Comparison of ENCODE assay signal across 8 mouse cellular contexts in the genomic region with DNA sequence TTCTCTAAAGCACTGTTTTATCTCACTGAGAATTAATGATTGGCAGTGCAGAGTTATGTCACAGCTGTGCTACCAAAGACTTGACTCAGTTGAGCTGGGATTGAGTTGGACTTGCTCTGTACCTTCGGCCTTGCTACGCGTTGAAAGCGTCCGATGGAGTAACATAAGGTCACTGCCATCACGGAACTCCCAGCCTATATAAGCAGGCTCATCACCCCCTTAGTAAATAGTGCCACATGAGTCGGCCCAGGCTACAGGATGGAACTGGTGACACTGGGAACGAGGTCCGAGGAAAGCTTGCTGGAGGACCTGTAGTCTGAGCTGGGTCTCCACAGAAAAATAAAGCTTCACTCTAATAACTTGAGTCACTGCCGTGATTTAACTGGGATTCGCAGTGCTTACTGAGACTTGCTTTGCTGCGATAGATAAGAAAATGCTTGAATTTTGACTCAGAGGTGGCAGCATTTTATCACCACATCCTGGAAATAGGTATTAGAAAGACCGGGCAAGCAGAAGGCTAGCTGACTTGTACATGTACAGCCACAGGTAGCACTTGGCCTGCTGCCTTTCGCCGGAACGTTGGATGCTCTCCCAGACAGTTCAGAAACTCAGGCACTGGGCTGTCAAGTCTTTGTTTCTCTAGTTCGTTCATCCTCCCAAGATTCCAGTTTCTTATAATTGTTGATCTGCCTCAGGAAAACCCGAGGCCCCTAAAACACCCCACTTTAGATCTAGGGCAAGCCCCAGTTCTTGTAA. TPM values are rescaled to one million over a fixed set of nuclear protein-coding genes. Genes with fewer than 3 reads are reported as not detected.
DNase-seq lines count a peak whose midpoint lies in the region; ATAC-seq and TF ChIP-seq lines count a peak whose summit lies in the region.

No protein-coding gene starts in this region.

- H3K9ac ChIP-seq in ES-E14 (ENCODE audit: insufficient read depth, low read depth, low read length, poor library complexity, severe bottlenecking), result peak overlapping the region; percentile 94
- peak overlapping the region; percentile 86 for H3K9ac ChIP-seq in embryonic facial prominence, embryonic 12.5 days
- peak overlapping the region; percentile 95 for H3K9ac ChIP-seq in hindbrain, postnatal 0 days (replicated peaks; ENCODE audit: low read length)
- peak overlapping the region; percentile 91 for H3K9ac ChIP-seq in midbrain, embryonic 16.5 days (ENCODE audit: low read depth, low read length)

- no peaks in the 10 kb centered on the region for H3K27me3 ChIP-seq in embryonic facial prominence, embryonic 12.5 days
- no peaks in the 10 kb centered on the region for H3K27me3 ChIP-seq in hindbrain, postnatal 0 days (ENCODE audit: insufficient read depth, low read length)
- no peaks in the 10 kb centered on the region for H3K27me3 ChIP-seq in midbrain, embryonic 16.5 days (ENCODE audit: control insufficient read depth, insufficient read depth, low read depth, low read length)

- no peaks in the 10 kb centered on the region; a peak in 1 of 4 replicates for H3K4me1 ChIP-seq in ES-E14 (ENCODE audit: control insufficient read depth in 2 of 2, insufficient read depth in 2 of 2, low read length in 2 of 2, poor library complexity in 1 of 2)
- peaks cover 26% of the 10 kb centered on the region for H3K4me1 ChIP-seq in embryonic facial prominence, embryonic 12.5 days
- H3K4me1 ChIP-seq in hindbrain, postnatal 0 days (ENCODE audit: insufficient read depth, low read length), result peaks cover 13% of the 10 kb centered on the region
- H3K4me1 ChIP-seq in midbrain, embryonic 16.5 days (ENCODE audit: control insufficient read depth, insufficient read depth, low read length), result peaks cover 30% of the 10 kb centered on the region

- no peak for TF ChIP-seq CTCF in hindbrain, postnatal 0 days (IDR thresholded peaks at IDR 0.05; ENCODE audit: low read depth)

- H3K4me3 ChIP-seq in ES-E14 (ENCODE audit: insufficient read depth in 1 of 2, low read depth in 1 of 2, low read length in 2 of 2, poor library complexity in 1 of 2, severe bottlenecking in 1 of 2), result peak overlapping the region; percentile 80 to 81
- peak overlapping the region; percentile 87 for H3K4me3 ChIP-seq in embryonic facial prominence, embryonic 12.5 days
- H3K4me3 ChIP-seq in hindbrain, postnatal 0 days (ENCODE audit: low read length), result peak overlapping the region; percentile 96
- H3K4me3 ChIP-seq in midbrain, embryonic 16.5 days (ENCODE audit: low read depth, low read length), result peak overlapping the region; percentile 67

- DNase-seq in kidney, adult 18-20 months, result peak; percentile 25
- DNase-seq in kidney, postnatal 25 days, result no peak
- DNase-seq in ES-E14 (ENCODE audit: low read depth, low spot score), result no peak
- no peak for DNase-seq in hindbrain, postnatal 0 days (ENCODE audit: low spot score)
- DNase-seq in left cerebral cortex, adult 11 months (ENCODE audit: low spot score), result no peak
- DNase-seq in right cerebral cortex, adult 18-20 months, result no peak

- H3K36me3 ChIP-seq in ES-E14 (ENCODE audit: control insufficient read depth, insufficient read depth, low read length, poor library complexity, severe bottlenecking), result 0 out of 2 replicates have a peak, but pooled peaks cover 2% of the 10 kb centered on the region
- H3K36me3 ChIP-seq in embryonic facial prominence, embryonic 12.5 days, result no peaks in the 10 kb centered on the region; the same call in 1 of the 2 replicates
- no peaks in the 10 kb centered on the region; the same call in 1 of the 2 replicates for H3K36me3 ChIP-seq in hindbrain, postnatal 0 days (ENCODE audit: insufficient read depth, low read length)
- H3K36me3 ChIP-seq in midbrain, embryonic 16.5 days (ENCODE audit: control insufficient read depth, insufficient read depth, low read length), result no peaks in the 10 kb centered on the region

- no peak for ATAC-seq in embryonic facial prominence, embryonic 12.5 days (ENCODE audit: insufficient number of reproducible peaks, insufficient read depth, low FRiP score, low TSS enrichment)
- ATAC-seq in hindbrain, postnatal 0 days, result no peak
- ATAC-seq in midbrain, embryonic 16.5 days, result no peak

- peak overlapping the region; percentile 78 for H3K4me2 ChIP-seq in embryonic facial prominence, embryonic 12.5 days (replicated peaks)
- H3K4me2 ChIP-seq in hindbrain, postnatal 0 days (ENCODE audit: low read depth, low read length), result peak overlapping the region; percentile 79
- H3K4me2 ChIP-seq in midbrain, embryonic 16.5 days (ENCODE audit: low read length), result peak overlapping the region; percentile 58

- in situ Hi-C loops in ES-E14 (cut with MboI; ENCODE audit: low sequenced_read_pairs in 2 of 2, unreplicated experiment in 2 of 2), result no loop called here

- no peaks in the 10 kb centered on the region for H3K9me3 ChIP-seq in ES-E14 (ENCODE audit: control insufficient read depth, insufficient read depth, low read depth, low read length)
- no peaks in the 10 kb centered on the region for H3K9me3 ChIP-seq in embryonic facial prominence, embryonic 12.5 days
- H3K9me3 ChIP-seq in hindbrain, postnatal 0 days (ENCODE audit: low read length), result no peaks in the 10 kb centered on the region
- no peaks in the 10 kb centered on the region for H3K9me3 ChIP-seq in midbrain, embryonic 16.5 days (replicated peaks; ENCODE audit: control insufficient read depth, low read length, poor library complexity, severe bottlenecking)

- no peak overlapping the region for H3K27ac ChIP-seq in ES-E14 (ENCODE audit: insufficient read depth, low read depth, low read length, poor library complexity, severe bottlenecking)
- H3K27ac ChIP-seq in embryonic facial prominence, embryonic 12.5 days, result no peak overlapping the region
- H3K27ac ChIP-seq in hindbrain, postnatal 0 days, result no peak overlapping the region
- H3K27ac ChIP-seq in midbrain, embryonic 16.5 days (ENCODE audit: low read length), result no peak overlapping the region

- WGBS in embryonic facial prominence, embryonic 12.5 days, result 58% methylated on average over 18 of the region's 18 CpGs
- WGBS in hindbrain, postnatal 0 days, result 52% methylated on average over 18 of the region's 18 CpGs
- 62% methylated on average over 18 of the region's 18 CpGs for WGBS in midbrain, embryonic 16.5 days

TF ChIP-seq in ES-E14, 5 proteins besides CTCF, POLR2A, EP300 and RAD21:
- no peak for TF ChIP-seq CHD2 (IDR thresholded peaks at IDR 0.05; ENCODE audit: low read depth, low read length)
- no peak for TF ChIP-seq HCFC1 (IDR thresholded peaks at IDR 0.05; ENCODE audit: borderline replicate concordance, insufficient read depth, low read length)
- TF ChIP-seq ZC3H11A (IDR thresholded peaks at IDR 0.05; ENCODE audit: borderline replicate concordance, low read depth, low read length), result no peak
- no peak for TF ChIP-seq ZNF384 (IDR thresholded peaks at IDR 0.05; ENCODE audit: low read depth, low read length)
- TF ChIP-seq MAFK (IDR thresholded peaks at IDR 0.05; ENCODE audit: insufficient read depth, low read depth, low read length), result no peak

RNA-seq across cellular contexts. Expression of a gene that starts 1.1 kb away (rescaled TPM):
- total RNA-seq in ES-E14 (2012; rRNA removed), result 26.4 and 28.5 TPM in 2 replicates
- polyA plus RNA-seq in embryonic facial prominence, embryonic 12.5 days (2016; fragmentation: Nextera tagmentation; extraction: Ambion mirVana), result 20.7 and 22.8 TPM in 2 replicates
- 21.3 and 24.5 TPM in 2 replicates for total RNA-seq in hindbrain, postnatal 0 days (2014; rRNA removed)
- polyA plus RNA-seq in hindbrain, postnatal 0 days (2015; fragmentation: Nextera tagmentation; extraction: Ambion mirVana), result 13.1 and 13.4 TPM in 2 replicates
- polyA plus RNA-seq in midbrain, embryonic 16.5 days (2015; fragmentation: Nextera tagmentation; extraction: Ambion mirVana), result 12.2 and 12.7 TPM in 2 replicates

RNA-seq across cellular contexts. Expression of a gene that starts 1.2 kb away (rescaled TPM):
- total RNA-seq in ES-E14 (2012; rRNA removed), result 3.7 and 5.8 TPM in 2 replicates
- polyA plus RNA-seq in embryonic facial prominence, embryonic 12.5 days (2016; fragmentation: Nextera tagmentation; extraction: Ambion mirVana), result 6.6 and 8.1 TPM in 2 replicates
- 3.3 and 4.0 TPM in 2 replicates for total RNA-seq in hindbrain, postnatal 0 days (2014; rRNA removed)
- polyA plus RNA-seq in hindbrain, postnatal 0 days (2015; fragmentation: Nextera tagmentation; extraction: Ambion mirVana), result 5.7 and 6.1 TPM in 2 replicates
- polyA plus RNA-seq in midbrain, embryonic 16.5 days (2015; fragmentation: Nextera tagmentation; extraction: Ambion mirVana), result 14.1 and 14.2 TPM in 2 replicates

RNA-seq across cellular contexts. Expression of a gene that starts 27.6 kb away (rescaled TPM):
- 0.21 and 0.31 TPM in 2 replicates for total RNA-seq in ES-E14 (2012; rRNA removed)
- 0.33 TPM in 2 replicates for polyA plus RNA-seq in embryonic facial prominence, embryonic 12.5 days (2016; fragmentation: Nextera tagmentation; extraction: Ambion mirVana)
- total RNA-seq in hindbrain, postnatal 0 days (2014; rRNA removed), result 0.14 and 0.47 TPM in 2 replicates
- 0.93 and 1.2 TPM in 2 replicates for polyA plus RNA-seq in hindbrain, postnatal 0 days (2015; fragmentation: Nextera tagmentation; extraction: Ambion mirVana)
- polyA plus RNA-seq in midbrain, embryonic 16.5 days (2015; fragmentation: Nextera tagmentation; extraction: Ambion mirVana), result 0.23 and 0.52 TPM in 2 replicates
